Mouse (Mus musculus): ENCODE results near the gene Prkca. TPM values are rescaled to one million over a fixed set of nuclear protein-coding genes. Genes with fewer than 3 reads are reported as not detected.

The Prkca gene
- polyA plus RNA-seq, 1 experiment from 2014 or later: 2.5 TPM

DNA sequence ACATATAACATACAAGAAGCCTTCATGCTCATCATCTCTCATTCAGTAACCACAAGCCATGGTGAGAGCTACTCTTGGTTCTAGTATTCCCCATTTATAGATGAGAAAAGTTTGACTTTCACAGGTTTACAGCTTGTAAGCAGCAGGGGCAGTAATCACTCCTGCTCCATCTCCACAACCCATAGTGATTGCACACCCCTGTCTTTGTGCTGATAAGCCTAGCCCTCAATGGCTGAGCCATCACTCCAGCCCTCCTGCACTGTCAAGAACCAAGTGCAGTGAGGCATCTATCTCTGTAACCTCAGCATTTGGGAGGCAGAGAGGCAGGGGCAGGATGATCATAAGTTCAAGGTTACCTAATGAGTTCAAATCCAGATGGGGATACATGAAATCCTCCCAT is 48.4 kb downstream of the Prkca start:
- no peaks in the 10 kb centered on the region for H3K36me3 ChIP-seq (replicated peaks)
- H3K4me3 ChIP-seq (replicated peaks): no peak overlapping the region
- no peak overlapping the region for H3K4me2 ChIP-seq
- H3K27me3 ChIP-seq: no peaks in the 10 kb centered on the region
- no peak overlapping the region for H3K9ac ChIP-seq
- H3K9me3 ChIP-seq (replicated peaks): no peaks in the 10 kb centered on the region
- H3K4me1 ChIP-seq (replicated peaks): peaks cover 15% of the 10 kb centered on the region
- H3K27ac ChIP-seq (replicated peaks): no peak overlapping the region
- peak; percentile 57; the same call in 1 of the 2 replicates for ATAC-seq (ENCODE audit: insufficient read depth)

DNA sequence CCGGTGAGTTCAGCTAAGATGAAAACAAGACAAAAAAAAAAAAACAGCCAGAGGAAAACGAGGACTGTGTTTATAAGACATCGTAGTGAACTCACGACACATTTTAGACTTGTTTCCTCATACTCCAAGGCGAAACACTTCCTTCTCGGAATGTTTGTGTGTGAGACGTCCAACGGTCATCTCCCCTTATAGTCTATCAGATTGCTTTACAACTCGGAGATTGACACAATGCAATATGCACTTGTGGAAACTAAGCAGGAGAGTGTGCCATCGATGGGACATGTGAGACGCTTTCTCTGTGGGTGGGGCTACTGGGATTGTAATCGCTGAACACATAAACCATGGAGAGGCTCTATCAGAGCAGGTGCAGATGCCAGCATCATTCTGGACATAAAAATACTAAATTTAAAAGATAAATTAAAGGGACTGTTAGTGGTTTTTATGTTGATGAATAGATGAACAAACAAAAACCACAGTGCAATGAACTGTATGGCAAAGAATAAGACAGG is 49.4 kb downstream of the Prkca start:
- H3K27ac ChIP-seq (replicated peaks): 0 out of 2 replicates have a peak overlapping the region, but pooled peaks have one; percentile 38
- no peaks in the 10 kb centered on the region for H3K27me3 ChIP-seq
- H3K9ac ChIP-seq: no peak overlapping the region
- no peaks in the 10 kb centered on the region for H3K36me3 ChIP-seq (replicated peaks)
- peak; percentile 54; the same call in 1 of the 2 replicates for ATAC-seq (ENCODE audit: insufficient read depth)
- 67% methylated on average over 12 of the region's 12 CpGs for WGBS (ENCODE audit: insufficient replicate concordance)
- peak overlapping the region; percentile 16; the same call in 1 of the 2 replicates for H3K4me2 ChIP-seq
- no peaks in the 10 kb centered on the region for H3K9me3 ChIP-seq (replicated peaks)
- H3K4me3 ChIP-seq (replicated peaks): no peak overlapping the region
- H3K4me1 ChIP-seq (replicated peaks): peaks cover 15% of the 10 kb centered on the region

DNA sequence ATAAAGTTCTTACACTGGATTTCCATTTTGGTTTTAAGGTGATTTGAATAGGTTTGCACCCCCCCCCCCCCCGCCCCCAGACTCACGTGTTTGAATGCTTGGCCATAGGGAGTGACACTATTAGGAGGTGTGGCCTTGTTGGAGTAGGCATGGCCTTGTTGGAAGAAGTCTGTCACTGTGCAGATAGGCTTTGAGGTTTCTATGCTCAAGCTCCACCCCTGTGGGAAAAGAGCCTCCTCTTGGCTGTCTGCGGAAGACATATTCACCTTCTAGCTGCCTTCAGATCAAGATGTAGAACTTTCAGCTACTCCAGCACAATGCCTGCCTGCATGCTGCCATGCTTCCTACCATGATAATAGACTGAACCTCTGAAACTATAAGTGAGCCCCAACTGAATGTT is 49.9 kb downstream of the Prkca start:
- H3K4me3 ChIP-seq (replicated peaks): no peak overlapping the region
- no peaks in the 10 kb centered on the region for H3K9me3 ChIP-seq (replicated peaks)
- H3K9ac ChIP-seq: no peak overlapping the region
- H3K27ac ChIP-seq (replicated peaks): 0 out of 2 replicates have a peak overlapping the region, but pooled peaks have one; percentile 38
- 16% methylated on average over 3 of the region's 3 CpGs for WGBS (ENCODE audit: insufficient replicate concordance)
- no peaks in the 10 kb centered on the region for H3K27me3 ChIP-seq
- peaks cover 15% of the 10 kb centered on the region for H3K4me1 ChIP-seq (replicated peaks)
- H3K4me2 ChIP-seq: peak overlapping the region; percentile 16; the same call in 1 of the 2 replicates
- no peaks in the 10 kb centered on the region for H3K36me3 ChIP-seq (replicated peaks)
- peak; percentile 74 for ATAC-seq (ENCODE audit: insufficient read depth)

- no peaks in the 10 kb centered on the region for H3K27me3 ChIP-seq
- H3K27ac ChIP-seq (replicated peaks): no peak overlapping the region
- no peaks in the 10 kb centered on the region for H3K36me3 ChIP-seq (replicated peaks)
- WGBS (ENCODE audit: insufficient replicate concordance): 67% methylated on average over 5 of the region's 5 CpGs
- H3K9ac ChIP-seq: no peak overlapping the region
- no peak overlapping the region for H3K4me3 ChIP-seq (replicated peaks)
- no peak overlapping the region for H3K4me2 ChIP-seq
- H3K4me1 ChIP-seq (replicated peaks): peaks cover 3% of the 10 kb centered on the region
- no peaks in the 10 kb centered on the region for H3K9me3 ChIP-seq (replicated peaks)
- ATAC-seq (ENCODE audit: insufficient read depth): no peak
Observed at GRCm38 (mm10) chr11:108289192-108289591, 54.5 kb downstream of the Prkca start.

DNA sequence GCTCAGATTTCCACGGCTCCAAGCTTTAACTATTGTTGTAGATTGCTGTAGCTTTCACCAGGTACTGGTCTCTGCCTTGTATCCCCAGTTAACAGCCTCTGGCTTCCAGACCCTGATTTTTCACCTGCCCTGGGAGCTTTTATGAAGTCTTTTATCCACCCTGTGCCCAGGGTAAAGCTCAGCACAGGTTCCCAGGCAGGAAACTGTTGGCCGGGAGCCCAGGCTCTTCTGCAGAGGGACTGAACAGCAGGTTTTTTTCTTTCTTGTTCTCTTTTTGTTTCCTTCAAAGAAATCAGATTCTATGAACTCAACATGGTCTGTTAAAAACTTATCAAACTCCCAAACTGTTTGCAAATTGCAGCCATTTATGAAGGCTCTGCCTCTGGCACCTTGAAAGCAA is 56.4 kb downstream of the Prkca start:
- no peak overlapping the region for H3K27ac ChIP-seq (replicated peaks)
- H3K4me2 ChIP-seq: no peak overlapping the region
- H3K27me3 ChIP-seq: no peaks in the 10 kb centered on the region
- WGBS (ENCODE audit: insufficient replicate concordance): 58% methylated on average over 2 of the region's 2 CpGs
- no peaks in the 10 kb centered on the region for H3K36me3 ChIP-seq (replicated peaks)
- H3K4me1 ChIP-seq (replicated peaks): 0 out of 2 replicates have a peak, but pooled peaks cover 3% of the 10 kb centered on the region
- H3K9ac ChIP-seq: no peak overlapping the region
- ATAC-seq (ENCODE audit: insufficient read depth): no peak
- H3K4me3 ChIP-seq (replicated peaks): no peak overlapping the region
- H3K9me3 ChIP-seq (replicated peaks): no peaks in the 10 kb centered on the region

DNA sequence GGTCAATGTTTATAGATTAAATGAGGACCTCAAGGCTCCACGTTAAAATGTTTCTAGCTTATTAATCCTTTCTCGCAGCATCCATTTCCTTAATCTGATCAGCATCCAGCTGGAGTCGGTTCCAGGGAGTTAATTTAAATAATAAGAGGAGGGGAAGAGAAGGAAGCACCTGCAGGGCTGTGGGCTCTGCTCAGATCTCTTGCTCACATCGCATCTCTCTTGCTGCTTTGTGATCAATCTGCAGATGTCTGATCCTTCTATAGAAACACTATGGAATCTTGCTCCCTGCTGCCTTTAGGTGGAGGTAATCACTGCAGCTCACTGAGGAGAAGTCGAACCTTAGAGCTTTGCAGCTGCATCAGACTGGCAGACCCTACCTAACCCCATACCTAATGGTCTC is 58.7 kb downstream of the Prkca start:
- ATAC-seq (ENCODE audit: insufficient read depth): no peak
- no peaks in the 10 kb centered on the region for H3K36me3 ChIP-seq (replicated peaks)
- H3K4me3 ChIP-seq (replicated peaks): no peak overlapping the region
- H3K27me3 ChIP-seq: no peaks in the 10 kb centered on the region
- 0 out of 2 replicates have a peak, but pooled peaks cover 3% of the 10 kb centered on the region for H3K4me1 ChIP-seq (replicated peaks)
- WGBS (ENCODE audit: insufficient replicate concordance): 63% methylated on average over 5 of the region's 5 CpGs
- H3K9me3 ChIP-seq (replicated peaks): no peaks in the 10 kb centered on the region
- H3K9ac ChIP-seq: no peak overlapping the region
- H3K4me2 ChIP-seq: no peak overlapping the region
- H3K27ac ChIP-seq (replicated peaks): no peak overlapping the region

- Histone ChIP-seq H3K9me3 (replicated peaks) (no peaks in the 10 kb centered on the region), H3K4me1 (replicated peaks) (0 out of 2 replicates have a peak, but pooled peaks cover 3% of the 10 kb centered on the region), H3K4me2 (no peak overlapping the region), H3K9ac (no peak overlapping the region), H3K36me3 (replicated peaks) (no peaks in the 10 kb centered on the region), H3K27me3 (no peaks in the 10 kb centered on the region), H3K27ac (replicated peaks) (no peak overlapping the region), H3K4me3 (replicated peaks) (no peak overlapping the region)
- no peak for ATAC-seq (ENCODE audit: insufficient read depth)
- WGBS (ENCODE audit: insufficient replicate concordance): 53% methylated on average over 1 of the region's 1 CpGs
Observed at GRCm38 (mm10) chr11:108282850-108283459, 60.8 kb downstream of the Prkca start.

DNA sequence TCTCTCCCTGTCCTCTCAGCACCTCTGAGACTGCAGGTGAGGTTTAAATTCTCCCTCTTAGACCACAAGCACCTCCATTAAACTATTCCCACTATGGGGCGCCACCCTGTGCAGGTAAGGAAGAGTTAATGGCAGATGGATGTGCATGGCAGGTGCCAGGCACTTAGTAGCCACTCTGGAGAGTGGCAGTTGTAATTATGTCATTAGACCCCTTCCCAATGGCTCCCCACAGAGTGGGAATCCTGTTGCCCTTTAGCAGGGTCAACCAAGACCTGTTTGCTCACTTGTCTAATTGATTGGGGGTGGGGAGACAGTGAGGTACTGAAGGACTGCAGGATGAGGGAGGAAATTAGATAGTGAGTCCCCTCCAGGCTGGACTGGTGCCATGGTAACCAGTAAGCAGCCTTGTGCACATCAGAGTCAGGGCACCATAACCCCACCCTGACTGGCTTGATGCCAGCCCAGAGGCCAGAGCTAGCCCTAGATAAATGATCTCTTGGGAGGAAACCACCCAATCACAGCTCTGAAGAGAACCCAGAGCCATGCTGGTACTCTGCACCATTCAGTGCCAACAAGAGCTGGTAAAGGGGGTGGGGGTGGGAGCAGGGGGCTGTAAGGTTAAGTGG is 63.9 kb downstream of the Prkca start:
- Histone ChIP-seq H3K4me3 (replicated peaks) (no peak overlapping the region), H3K9ac (no peak overlapping the region), H3K27ac (replicated peaks) (no peak overlapping the region), H3K9me3 (replicated peaks) (no peaks in the 10 kb centered on the region), H3K27me3 (no peaks in the 10 kb centered on the region), H3K4me2 (no peak overlapping the region), H3K36me3 (replicated peaks) (no peaks in the 10 kb centered on the region), H3K4me1 (replicated peaks) (0 out of 2 replicates have a peak, but pooled peaks cover 3% of the 10 kb centered on the region)
- WGBS (ENCODE audit: insufficient replicate concordance): 60% methylated on average over 1 of the region's 1 CpGs
- no peak for ATAC-seq (ENCODE audit: insufficient read depth)

- no peak for ATAC-seq (ENCODE audit: insufficient read depth)
- 0 out of 2 replicates have a peak, but pooled peaks cover 7% of the 10 kb centered on the region for H3K4me1 ChIP-seq (replicated peaks)
- no peaks in the 10 kb centered on the region for H3K36me3 ChIP-seq (replicated peaks)
- 68% methylated on average over 8 of the region's 8 CpGs for WGBS (ENCODE audit: insufficient replicate concordance)
- H3K27me3 ChIP-seq: no peaks in the 10 kb centered on the region
- no peak overlapping the region for H3K4me2 ChIP-seq
- no peak overlapping the region for H3K27ac ChIP-seq (replicated peaks)
- no peak overlapping the region for H3K9ac ChIP-seq
- H3K9me3 ChIP-seq (replicated peaks): no peaks in the 10 kb centered on the region
- H3K4me3 ChIP-seq (replicated peaks): no peak overlapping the region
Observed at GRCm38 (mm10) chr11:108277096-108277495, 66.6 kb downstream of the Prkca start.

DNA sequence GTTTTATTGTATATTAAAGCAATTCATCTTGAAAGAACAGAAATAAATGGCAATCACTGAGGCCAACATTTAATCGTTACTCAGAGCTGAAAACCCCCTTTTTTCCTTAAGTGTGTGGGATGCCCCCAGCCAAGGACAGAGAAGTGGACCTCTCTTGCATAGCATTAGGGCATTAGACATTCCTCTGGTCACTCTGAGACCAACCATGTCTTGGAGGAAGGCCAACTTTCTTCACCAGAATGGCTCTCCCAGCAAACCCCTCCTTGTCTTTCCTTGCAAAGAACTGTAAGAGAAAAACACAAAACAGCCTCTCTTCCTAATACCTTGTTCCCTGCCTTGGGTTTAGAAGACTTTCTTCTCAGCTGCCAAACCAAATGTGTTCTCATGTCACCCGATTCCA is 67.6 kb downstream of the Prkca start:
- WGBS (ENCODE audit: insufficient replicate concordance): 57% methylated on average over 2 of the region's 2 CpGs
- Histone ChIP-seq H3K36me3 (replicated peaks) (no peaks in the 10 kb centered on the region), H3K4me1 (replicated peaks) (0 out of 2 replicates have a peak, but pooled peaks cover 7% of the 10 kb centered on the region), H3K4me2 (no peak overlapping the region), H3K9me3 (replicated peaks) (no peaks in the 10 kb centered on the region), H3K9ac (no peak overlapping the region), H3K27ac (replicated peaks) (no peak overlapping the region), H3K4me3 (replicated peaks) (no peak overlapping the region), H3K27me3 (no peaks in the 10 kb centered on the region)
- no peak for ATAC-seq (ENCODE audit: insufficient read depth)

GRCm38 (mm10) chr11:108274046-108274445 is 69.7 kb downstream of the Prkca start:
- 57% methylated on average over 7 of the region's 7 CpGs for WGBS (ENCODE audit: insufficient replicate concordance)
- no peaks in the 10 kb centered on the region for H3K9me3 ChIP-seq (replicated peaks)
- H3K4me1 ChIP-seq (replicated peaks): 0 out of 2 replicates have a peak, but pooled peaks cover 7% of the 10 kb centered on the region
- H3K4me2 ChIP-seq: no peak overlapping the region
- no peak for ATAC-seq (ENCODE audit: insufficient read depth)
- no peak overlapping the region for H3K9ac ChIP-seq
- no peaks in the 10 kb centered on the region for H3K36me3 ChIP-seq (replicated peaks)
- H3K27me3 ChIP-seq: no peaks in the 10 kb centered on the region
- H3K27ac ChIP-seq (replicated peaks): no peak overlapping the region
- no peak overlapping the region for H3K4me3 ChIP-seq (replicated peaks)
